Mouse (Mus musculus): ENCODE measurements around the gene Phip.

Phip gene

GRCm38 (mm10) chr9:82975342-82976215, at the start of gene Phip:
Gene Phip, minus strand, starts transcription at chr9:82975516.
- in situ Hi-C loops (cut with MboI): no loop called here

- in situ Hi-C loops (cut with MboI): no loop called here
These were observed 48.4 kb upstream of the Phip start for GRCm38 (mm10) chr9:83023724-83024123.

GRCm38 (mm10) chr9:83014516-83014915, 39.2 kb upstream of the Phip start:
- in situ Hi-C loops (cut with MboI): no loop called here

GRCm38 (mm10) chr9:83008306-83008705, 33.0 kb upstream of the Phip start:
- in situ Hi-C loops (cut with MboI): no loop called here

- in situ Hi-C loops (cut with MboI): no loop called here
These were observed 26.0 kb upstream of the Phip start for GRCm38 (mm10) chr9:83001342-83001741.

- in situ Hi-C loops (cut with MboI): no loop called here
These were observed 22.6 kb upstream of the Phip start for GRCm38 (mm10) chr9:82997765-82998500.

GRCm38 (mm10) chr9:82976936-82977335, 1.6 kb upstream of the Phip start:
- in situ Hi-C loops (cut with MboI): no loop called here

- in situ Hi-C loops (cut with MboI): no loop called here
These were observed 903 bp upstream of the Phip start for GRCm38 (mm10) chr9:82976219-82976618.

GRCm38 (mm10) chr9:82974962-82975341, 364 bp downstream of the Phip start:
- in situ Hi-C loops (cut with MboI): no loop called here

GRCm38 (mm10) chr9:82974187-82974861, 992 bp downstream of the Phip start:
- in situ Hi-C loops (cut with MboI): no loop called here

GRCm38 (mm10) chr9:82973321-82973892, 1.9 kb downstream of the Phip start:
- in situ Hi-C loops (cut with MboI): no loop called here

GRCm38 (mm10) chr9:82971433-82971832, 3.9 kb downstream of the Phip start:
- in situ Hi-C loops (cut with MboI): no loop called here

- in situ Hi-C loops (cut with MboI): no loop called here
These were observed 8.2 kb downstream of the Phip start for GRCm38 (mm10) chr9:82967076-82967621.

GRCm38 (mm10) chr9:82963981-82964380, 11.3 kb downstream of the Phip start:
- in situ Hi-C loops (cut with MboI): no loop called here

GRCm38 (mm10) chr9:82961352-82961751, 14.0 kb downstream of the Phip start:
- in situ Hi-C loops (cut with MboI): no loop called here

GRCm38 (mm10) chr9:82955267-82955666, 20.0 kb downstream of the Phip start:
- in situ Hi-C loops (cut with MboI): no loop called here

GRCm38 (mm10) chr9:82952330-82952729, 23.0 kb downstream of the Phip start:
- in situ Hi-C loops (cut with MboI): no loop called here

- in situ Hi-C loops (cut with MboI): no loop called here
These were observed 23.8 kb downstream of the Phip start for GRCm38 (mm10) chr9:82951435-82952004.

- in situ Hi-C loops (cut with MboI): no loop called here
These were observed 68.1 kb downstream of the Phip start for GRCm38 (mm10) chr9:82907246-82907645.

GRCm38 (mm10) chr9:82888645-82889044, 86.7 kb downstream of the Phip start:
- in situ Hi-C loops (cut with MboI): no loop called here

- in situ Hi-C loops (cut with MboI): no loop called here
These were observed 91.1 kb downstream of the Phip start for GRCm38 (mm10) chr9:82884177-82884576.
